Mouse (Mus musculus): Measurements from ENCODE around the gene Exoc6b.
"Not testable (repeated sequence)": the region's sequence is repeated elsewhere in the genome, so short reads cannot be mapped to it uniquely, and the experiment has no call there.

The Exoc6b gene

DNA sequence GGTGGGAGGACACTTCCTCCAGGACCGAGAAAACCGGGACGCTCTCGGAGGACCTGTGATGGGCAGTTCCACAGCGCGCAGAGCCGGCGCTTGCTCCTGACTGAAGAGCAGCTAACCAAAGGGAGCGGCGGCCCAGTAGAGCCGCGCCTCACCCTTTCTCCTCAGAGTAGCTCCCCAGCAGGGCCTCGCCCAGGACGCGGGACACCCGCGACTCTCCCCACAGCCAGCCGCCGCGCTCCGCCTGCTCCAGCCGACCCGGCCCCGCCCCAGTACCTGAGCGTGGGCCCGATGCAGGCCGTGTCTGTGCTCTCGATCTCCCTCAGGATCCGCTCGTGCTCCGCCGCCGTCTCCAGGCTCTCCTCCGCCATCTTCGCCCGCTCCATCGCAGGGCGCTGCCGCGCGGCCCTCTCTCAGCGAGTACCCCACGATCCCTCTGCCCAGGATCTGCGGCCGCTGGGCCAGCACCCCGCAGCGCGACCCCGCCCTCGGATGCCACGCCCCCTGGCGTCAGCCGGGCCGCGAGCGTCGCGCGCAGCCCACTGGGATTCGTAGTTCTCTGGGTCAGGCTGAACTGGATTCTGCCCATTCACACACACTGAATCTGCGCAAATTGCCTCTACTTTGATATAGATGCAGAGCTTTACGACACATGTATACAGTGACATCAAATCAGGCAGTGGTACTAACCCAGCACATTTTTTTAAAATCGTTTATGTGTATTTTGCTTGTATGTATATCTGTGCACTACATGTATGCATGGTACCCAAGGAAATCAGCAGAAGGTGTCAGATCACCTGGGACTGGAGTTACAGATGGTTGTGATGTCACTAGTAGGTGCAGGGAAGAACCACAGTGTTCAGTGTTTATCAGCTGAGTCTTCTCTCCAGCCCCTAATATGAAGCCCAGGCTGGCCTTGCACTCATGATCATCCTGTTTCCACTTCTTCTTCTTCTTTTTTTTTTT is at the start of gene Exoc6b:
Gene Exoc6b (minus strand): TSS at position 491 of the 963 bp plus-strand sequence.
- DNase-seq (ENCODE audit: low spot score in 2 of 2), result peak; percentile 82

DNA sequence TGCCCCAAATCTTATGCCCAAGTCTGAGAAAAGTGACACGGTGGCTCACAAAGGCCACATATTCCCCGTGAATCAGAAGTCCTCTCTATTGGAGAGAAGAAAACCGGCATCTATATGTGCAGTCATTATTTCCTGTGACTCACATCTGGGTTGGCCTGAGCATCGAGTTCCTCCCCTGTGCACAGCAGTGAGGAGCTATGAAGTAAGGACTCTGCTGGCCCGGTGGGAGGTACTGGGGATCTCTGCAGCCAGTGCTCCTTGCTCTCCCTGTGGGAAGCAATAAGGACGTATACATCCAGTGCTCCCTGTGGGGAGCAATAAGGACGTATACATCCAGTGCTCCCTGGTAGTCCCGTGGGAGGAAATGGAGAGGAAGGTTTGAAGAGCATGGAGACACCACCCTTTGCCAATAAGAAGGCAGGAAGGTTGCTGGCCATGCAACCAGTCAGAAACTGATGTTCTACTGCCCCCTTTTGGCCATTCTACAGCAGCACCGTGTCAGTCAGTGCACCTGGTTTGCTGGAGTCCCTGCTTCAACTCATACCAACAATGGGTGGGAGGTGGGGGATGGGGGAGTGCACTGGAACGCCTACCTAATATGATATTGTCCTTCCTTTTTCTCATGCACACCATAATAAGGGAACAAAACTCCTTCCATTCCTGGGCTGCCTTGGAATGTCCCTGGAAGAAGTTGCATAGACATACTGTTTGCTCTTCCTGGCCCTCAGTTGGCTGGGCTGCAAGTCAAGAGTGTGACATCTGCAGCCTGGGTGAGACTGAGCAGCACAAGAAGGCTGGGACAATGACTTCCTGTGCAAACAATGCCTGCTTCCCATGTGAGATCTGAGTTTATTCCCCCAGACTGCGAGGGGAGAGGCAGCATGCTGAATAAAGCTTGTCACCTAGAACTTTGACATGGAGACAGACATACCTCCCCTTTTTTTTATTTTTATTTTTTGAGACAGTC is 48.5 kb upstream of the Exoc6b start:
- not testable (repeated sequence) for DNase-seq (ENCODE audit: low spot score in 2 of 2)

DNA sequence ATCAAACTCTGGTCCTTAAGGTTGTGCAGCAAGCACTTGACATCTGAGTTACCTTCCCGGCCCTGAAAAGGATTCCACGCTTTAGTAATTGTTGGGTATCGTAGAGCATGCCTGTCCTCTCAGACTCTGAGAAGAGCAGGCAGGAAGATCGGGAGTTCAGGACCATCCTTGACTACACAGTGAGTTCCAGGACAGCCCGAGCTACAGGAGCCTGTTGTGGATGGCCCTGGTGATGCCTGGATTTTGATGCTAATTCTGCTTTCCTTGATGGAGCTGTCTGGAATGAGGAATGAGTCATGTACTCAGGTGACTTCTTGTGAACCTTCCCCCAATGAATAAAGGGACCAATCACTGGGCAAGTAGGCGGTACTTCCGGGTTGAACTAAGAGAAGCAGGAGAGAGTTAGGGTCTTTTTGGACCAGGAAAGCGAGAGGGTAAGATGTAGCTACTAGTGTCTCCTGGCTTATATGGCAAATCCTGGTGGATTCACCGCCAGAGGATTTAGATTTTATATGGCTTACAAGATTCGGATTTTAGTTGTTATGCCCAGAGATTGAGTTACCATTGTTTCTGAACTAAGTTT is 35.8 kb upstream of the Exoc6b start:
- DNase-seq (ENCODE audit: low spot score in 2 of 2), result no peak

DNA sequence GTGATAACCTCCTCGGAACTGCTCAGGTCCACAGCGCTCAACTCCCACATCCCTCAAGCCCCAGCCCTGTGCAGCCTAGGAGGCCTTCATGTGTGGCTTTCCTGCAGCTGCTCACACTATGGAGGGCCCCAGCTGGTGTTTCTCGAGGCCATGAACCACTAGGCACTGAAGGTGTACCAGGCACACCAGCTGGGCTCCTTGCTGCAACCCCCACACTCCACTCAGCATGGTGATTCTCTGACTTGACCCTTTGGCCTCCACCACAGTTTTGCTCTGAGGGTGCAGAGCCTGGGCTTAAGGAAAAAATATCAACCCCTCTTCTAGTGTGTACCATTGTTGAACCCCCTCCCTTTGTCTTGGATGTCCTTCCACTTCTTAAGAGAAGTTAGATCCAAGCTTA is 34.0 kb upstream of the Exoc6b start:
- no peak for DNase-seq (ENCODE audit: low spot score in 2 of 2)

DNA sequence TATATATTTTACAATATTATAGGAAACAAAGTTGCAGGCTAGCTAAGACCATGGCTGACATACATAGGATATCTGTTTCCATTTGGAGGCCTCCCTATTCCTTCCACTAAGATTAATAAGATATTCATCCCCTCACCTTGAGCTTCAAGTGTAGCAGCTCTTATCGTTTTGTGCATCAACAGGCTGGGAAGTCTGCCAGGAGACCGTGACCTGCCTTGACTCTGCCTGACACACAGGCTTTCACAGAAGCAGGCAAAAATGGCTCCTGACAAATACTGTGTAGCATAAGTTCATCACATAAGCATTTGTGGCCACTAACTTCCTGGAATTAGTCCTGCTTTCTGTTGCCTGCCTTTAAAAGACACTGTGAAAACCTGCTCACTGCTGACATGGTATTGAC is 27.1 kb upstream of the Exoc6b start:
- DNase-seq (ENCODE audit: low spot score in 2 of 2), result no peak

DNA sequence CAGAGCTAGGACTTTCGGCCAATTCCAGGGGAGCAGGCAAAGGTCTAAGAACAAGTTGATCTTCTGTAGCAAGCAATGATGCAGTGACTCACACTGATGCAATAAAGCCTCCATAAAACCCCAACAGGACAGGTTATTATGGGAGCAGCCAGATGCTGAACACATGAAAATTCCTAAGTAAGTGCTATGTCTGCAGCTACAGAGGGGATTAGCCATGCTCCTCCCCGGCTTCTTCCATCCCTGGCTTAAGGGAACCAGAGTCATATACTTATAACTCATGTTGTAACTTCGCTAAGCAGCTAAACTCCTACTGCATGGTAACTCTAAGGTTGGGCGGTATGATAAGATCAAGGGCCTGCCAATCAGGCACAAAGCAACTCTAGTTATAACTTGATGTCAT is 18.1 kb upstream of the Exoc6b start:
- DNase-seq (ENCODE audit: low spot score in 2 of 2), result no peak

DNA sequence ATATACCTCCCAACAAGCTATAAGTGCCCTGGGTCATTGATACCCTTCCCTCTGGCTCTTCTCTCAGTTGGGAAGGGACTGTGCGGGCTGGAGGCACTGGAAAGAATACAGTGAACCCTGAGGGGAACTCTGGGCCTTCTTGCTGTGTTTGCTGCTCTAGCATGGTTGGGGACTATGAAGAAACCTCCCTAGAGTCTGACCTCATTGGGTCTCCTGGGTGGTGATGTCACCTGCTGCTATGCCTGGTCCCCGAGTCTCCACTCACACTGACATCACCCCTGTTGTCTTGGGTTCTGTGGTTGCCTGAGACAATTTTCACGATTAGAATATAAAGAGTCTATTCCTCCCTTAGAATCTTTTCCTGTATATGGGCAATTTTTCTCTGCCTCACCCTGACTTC is 17.3 kb upstream of the Exoc6b start:
- no peak for DNase-seq (ENCODE audit: low spot score in 2 of 2)

DNA sequence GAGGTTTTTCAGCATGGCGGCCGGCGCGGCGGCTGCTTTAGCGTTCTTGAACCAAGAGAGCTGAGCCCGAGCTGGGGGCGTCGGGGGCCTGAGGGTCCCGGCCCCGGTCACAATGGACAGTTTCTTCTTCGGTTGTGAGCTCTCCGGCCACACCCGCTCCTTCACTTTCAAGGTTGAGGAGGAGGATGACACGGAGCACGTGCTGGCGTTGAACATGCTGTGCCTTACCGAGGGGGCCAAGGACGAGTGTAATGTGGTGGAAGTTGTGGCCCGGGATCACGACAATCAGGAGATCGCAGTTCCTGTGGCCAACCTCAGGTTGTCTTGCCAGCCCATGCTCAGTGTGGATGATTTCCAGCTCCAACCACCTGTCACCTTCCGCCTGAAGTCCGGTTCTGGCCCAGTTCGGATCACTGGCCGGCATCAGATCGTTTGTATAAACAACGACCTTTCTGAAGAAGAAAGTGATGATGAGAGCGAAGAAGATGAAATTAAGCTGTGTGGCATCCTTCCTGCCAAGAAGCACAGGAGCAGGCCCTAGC is 6.9 kb upstream of the Exoc6b start:
- DNase-seq (ENCODE audit: low spot score in 2 of 2), result not testable (repeated sequence)

DNA sequence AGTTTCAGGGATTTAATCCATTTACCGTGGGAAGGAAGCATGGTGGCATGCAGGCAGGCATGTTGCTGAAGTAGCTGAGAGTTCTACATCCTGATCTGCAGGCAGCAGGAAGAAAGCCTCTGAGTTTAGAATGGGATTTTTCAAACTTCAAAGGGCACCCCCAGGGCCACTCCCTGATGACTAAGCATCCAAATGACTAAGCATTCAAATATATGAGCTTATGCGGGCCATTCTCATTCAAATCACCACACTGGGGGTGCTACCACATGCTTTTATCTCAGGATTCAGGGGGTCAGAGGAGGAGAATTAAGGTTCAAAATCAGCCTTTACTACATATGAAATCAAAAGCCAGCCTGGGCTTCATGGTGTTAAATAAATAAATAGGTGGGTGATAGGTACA is 5.7 kb upstream of the Exoc6b start:
- DNase-seq (ENCODE audit: low spot score in 2 of 2), result no peak

DNA sequence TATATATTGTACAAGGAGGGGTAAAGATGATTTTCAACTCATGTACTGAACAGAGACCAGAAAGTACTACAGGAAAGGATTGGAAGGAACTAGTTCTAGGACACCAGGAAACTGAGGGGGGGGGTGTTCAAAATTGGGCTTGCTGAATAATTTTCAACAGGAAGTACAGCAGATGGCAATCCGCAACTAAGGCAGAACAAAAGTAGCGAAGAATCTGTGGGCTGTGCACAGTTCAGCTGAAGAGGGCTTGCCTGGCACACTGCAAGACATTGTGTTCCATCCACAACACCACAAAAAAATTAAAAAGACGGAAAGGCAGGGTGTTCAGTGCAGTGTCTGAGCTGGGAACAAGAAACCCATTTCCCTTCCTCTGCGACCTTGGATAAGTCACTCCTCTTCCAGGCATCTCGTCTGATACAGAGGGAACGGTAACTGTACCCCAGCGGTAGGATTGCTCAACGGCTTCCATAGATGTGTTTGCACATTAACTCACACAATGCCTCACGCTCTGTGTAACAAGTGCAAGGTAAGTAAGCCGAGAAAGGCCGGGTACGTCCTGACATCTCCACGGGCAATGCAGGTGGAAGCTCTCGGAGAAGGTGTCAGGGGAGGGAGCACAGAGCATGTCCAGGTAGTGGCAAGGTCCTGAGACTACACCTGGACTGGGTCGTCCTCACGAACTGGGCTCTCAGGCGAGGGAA is 841 bp downstream of the Exoc6b start:
- no peak for DNase-seq (ENCODE audit: low spot score in 2 of 2)

DNA sequence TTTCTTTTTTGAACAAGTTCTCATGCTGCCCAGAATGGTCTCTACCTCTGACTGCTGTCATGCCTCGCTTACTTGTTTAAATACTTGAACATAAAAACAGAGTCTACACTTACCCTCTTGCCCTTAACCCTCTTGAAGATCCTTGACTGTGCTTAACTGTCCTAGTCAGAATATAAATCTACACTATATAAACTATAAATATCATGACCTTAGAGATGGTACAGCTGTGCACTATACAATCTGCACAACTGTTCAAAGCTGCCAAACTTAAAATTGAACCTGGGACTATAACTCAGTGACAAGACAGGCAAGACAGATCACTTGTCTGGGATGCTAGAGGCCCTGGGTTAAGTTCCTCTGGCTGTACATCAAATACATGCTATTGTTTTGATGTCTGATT is 11.7 kb downstream of the Exoc6b start:
- DNase-seq (ENCODE audit: low spot score in 2 of 2), result no peak

DNA sequence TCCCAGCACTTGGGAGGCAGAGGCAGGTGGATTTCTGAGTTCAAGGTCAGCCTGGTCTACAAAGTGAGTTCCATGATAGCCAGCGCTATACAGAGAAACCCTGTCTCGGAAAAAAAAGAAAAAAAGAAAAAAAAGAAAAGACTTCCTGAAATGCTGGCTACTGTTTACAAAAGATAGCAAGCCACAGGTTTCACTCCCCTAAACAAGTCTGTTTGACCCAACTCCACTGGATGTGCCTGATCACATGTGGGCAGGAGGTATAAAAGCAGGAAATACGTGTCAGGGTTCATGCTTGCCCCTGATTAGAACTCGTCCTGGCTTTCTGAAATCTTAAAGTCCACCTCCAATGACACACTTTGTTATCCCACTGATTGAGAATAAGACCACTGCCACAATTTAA is 18.2 kb downstream of the Exoc6b start:
- DNase-seq (ENCODE audit: low spot score in 2 of 2), result no peak

DNA sequence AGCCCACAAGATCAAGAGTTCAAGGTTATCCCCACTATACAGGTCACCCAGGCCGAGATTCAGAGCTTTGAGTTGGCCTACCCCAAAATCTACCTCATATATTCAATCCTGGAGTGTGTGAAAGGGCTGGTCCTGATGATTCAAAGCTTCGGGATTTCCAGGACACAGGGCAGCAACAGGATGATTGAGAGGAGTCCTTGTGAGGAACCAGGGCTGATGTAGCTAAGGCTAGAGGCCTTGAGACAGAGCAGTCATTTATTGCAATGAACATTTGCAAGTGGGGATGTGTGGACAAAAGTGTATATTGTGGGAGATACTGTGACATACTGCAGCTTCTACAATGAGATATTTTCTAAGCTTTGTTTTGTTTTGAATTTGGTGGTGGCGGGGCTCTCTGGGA is 22.8 kb downstream of the Exoc6b start:
- DNase-seq (ENCODE audit: low spot score in 2 of 2), result no peak

DNA sequence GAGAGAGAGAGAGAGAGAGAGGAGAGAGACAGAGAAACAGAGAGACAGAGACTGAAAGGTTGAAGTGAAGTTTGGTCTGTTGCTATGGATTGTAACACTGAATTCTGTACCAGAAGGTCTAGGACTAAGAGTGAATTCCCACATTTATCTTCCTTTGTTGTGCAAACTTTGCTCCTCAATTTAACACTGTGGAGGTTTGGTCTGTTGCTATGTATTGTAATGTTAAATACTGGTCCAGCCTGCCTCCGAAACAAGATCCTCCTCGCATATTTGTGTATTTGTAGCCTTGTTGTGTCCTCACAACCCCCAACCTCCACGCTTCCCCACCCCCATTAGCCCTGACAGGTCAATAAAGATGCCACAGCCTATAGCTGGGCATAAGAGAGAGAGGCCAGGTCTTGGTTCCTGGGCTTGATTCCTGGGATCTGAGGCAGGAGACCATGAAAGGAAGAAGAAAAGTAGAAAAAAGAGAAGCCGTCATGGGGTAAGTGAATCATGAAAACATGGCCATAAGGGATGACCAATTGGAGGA is 24.6 kb downstream of the Exoc6b start:
- DNase-seq (ENCODE audit: low spot score in 2 of 2), result no peak

DNA sequence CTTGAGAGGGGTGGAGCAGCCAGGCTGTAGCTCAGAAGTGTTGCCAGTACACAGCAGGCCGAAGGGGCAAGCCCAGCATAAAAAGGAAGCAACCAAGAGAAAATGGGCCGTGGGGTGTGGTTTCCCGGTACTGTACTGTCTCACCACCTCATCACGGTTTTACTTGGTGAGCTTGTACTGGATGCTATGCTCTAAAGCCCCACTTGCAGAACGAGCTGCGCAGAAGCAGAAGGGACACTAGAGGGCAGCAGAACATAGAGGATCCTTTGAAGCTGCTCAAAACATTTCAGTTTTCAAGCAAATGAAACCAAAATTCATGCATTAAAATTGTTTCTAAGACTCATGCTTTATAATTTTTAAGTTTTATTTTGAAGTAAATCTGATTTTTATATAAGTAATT is 31.6 kb downstream of the Exoc6b start:
- peak in 1 of 2 experiments; percentile 27 for DNase-seq (ENCODE audit: low spot score in 2 of 2)

DNA sequence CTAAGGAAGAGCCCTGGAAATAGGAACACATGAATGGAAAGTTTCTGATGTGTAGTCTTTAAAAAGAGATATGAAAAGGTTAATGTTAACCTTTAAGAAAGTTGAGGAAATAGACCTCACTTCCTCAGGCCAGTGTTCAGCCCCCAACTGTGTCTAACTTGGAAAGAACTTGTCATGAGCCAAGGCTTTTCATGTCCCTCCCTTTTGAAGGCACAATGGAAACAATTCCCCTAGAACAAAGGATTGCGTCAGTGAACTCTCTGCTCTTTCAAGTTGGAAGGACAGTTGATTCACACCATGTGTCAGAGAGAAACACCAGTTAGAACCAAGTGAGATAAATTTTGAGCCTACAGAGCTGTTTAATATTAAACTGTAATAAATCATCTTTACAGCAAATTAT is 39.6 kb downstream of the Exoc6b start:
- DNase-seq (ENCODE audit: low spot score in 2 of 2), result no peak

DNA sequence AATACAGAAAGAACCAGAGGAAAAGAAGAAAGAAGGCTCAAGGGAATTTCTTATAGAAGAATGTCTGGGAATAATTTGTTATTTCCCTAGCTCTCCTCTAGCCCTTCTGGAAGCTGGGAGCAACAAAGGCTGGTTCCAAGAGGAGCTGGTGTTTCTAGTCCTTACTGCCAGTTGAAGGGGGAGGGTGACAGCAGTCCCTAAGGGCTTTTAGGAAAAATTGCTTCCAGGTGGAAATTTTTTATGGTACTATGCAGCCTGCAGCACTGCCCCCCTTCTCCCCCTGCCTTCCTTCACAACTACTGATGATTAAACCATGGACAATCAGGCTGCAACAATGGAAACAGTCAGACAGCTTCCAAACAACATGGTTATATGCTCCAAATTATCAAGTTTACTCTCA is 44.9 kb downstream of the Exoc6b start:
- DNase-seq (ENCODE audit: low spot score in 2 of 2), result no peak

DNA sequence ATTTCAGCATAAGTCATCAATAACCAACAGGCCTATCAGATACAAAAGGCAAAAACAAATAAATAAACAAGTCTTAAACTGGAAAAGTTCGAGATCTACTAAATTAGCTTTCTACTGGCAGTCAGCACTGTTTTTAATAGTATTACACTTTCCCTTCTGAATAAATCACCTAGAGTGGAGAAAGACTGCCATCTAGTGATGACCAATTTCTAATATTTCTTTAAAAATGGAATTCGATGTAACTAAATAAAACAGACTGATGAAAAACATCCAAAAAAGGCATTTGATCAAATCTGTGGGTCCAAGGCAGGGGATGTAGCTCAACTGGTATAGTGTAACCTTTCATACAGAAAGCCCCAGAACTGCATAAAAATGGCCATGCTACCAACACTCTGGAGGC is 52.3 kb downstream of the Exoc6b start:
- no peak for DNase-seq (ENCODE audit: low spot score in 2 of 2)

DNA sequence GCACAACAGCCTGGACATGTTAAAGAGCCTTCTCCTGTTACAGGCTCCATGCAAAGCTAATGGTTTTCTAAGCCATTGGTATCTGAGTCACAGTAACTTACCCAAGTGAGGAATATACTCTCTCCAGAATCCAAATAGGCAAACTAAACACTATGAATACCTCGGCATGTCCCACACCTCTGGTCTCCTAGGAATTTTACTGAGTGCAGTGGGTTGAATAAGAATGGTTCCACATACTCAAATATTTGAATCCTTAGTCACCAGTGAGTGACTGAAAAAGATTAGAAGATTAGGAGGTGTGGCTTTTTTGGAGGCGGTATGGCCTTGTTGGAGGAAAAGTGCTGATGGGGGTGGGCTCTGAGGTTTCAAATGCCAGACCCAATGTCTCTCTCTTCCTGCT is 55.4 kb downstream of the Exoc6b start:
- no peak for DNase-seq (ENCODE audit: low spot score in 2 of 2)

DNA sequence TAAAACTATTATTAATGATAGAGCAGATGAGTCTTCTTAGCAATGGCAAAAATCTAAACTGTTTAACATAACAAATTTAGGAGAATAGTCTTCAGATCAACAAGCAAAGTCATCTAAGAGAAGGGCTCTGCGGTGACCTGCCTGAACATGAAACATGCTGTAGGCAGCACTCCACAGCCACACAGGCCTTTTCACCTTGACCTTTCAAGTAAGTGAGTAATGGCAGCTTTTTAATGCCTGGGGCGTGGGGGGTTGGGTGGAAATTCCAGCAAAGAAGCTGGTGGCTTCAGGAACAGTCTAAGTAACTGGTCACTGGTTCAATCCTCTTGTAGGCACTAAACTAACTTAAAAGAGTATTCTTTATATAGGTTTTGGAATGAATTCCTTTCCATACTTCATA is 58.9 kb downstream of the Exoc6b start:
- no peak for DNase-seq (ENCODE audit: low spot score in 2 of 2)

DNA sequence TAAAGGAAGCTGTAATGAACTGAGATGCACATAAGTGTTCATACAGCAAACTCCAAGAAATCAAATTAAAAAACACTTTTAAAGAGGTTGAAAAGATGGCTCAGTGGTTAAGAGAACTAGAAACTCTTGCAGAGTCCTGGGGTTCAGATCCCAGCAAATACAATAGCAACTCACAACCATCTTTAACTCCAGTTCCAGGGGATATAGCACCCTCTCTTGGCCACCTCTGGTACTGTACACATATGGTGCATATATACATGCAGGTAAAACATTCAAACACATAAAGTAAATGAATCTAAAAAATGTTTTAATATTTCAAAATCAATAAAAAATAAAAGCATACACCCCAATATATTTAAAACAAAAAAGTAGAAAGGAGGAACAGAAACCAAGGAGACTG is 73.9 kb downstream of the Exoc6b start:
- DNase-seq (ENCODE audit: low spot score in 2 of 2), result no peak
